Mouse (Mus musculus) neutrophil, adult 5-6 weeks (primary cell): ENCODE measurements around the gene Naxd. TPM values are rescaled to one million over a fixed set of nuclear protein-coding genes. Genes with fewer than 3 reads are reported as not detected.
"Not testable (repeated sequence)": the region's sequence is repeated elsewhere in the genome, so short reads cannot be mapped to it uniquely, and the experiment has no call there.

Experiments used
- ATAC-seq: fragments of 151-379, 151-347 bp; 2 replicates; pipeline ENCODE4 v1.8.0; 2017; ENCODE audit warnings: mild to moderate bottlenecking, moderate TSS enrichment; ENCODE audit not compliant: insufficient number of reproducible peaks, poor library complexity, low FRiP score, severe bottlenecking; ENCODE audit errors: extremely low read depth
- total RNA-seq: library from RNA; stranded (forward); fragments of 200-1000 nt; gene quantifications from 2 replicates; pipeline ENCODE4 v1.2.3, GENCODE M21; 2017

The Naxd gene
- 55.1 and 63.1 TPM in 2 replicates for total RNA-seq

DNA sequence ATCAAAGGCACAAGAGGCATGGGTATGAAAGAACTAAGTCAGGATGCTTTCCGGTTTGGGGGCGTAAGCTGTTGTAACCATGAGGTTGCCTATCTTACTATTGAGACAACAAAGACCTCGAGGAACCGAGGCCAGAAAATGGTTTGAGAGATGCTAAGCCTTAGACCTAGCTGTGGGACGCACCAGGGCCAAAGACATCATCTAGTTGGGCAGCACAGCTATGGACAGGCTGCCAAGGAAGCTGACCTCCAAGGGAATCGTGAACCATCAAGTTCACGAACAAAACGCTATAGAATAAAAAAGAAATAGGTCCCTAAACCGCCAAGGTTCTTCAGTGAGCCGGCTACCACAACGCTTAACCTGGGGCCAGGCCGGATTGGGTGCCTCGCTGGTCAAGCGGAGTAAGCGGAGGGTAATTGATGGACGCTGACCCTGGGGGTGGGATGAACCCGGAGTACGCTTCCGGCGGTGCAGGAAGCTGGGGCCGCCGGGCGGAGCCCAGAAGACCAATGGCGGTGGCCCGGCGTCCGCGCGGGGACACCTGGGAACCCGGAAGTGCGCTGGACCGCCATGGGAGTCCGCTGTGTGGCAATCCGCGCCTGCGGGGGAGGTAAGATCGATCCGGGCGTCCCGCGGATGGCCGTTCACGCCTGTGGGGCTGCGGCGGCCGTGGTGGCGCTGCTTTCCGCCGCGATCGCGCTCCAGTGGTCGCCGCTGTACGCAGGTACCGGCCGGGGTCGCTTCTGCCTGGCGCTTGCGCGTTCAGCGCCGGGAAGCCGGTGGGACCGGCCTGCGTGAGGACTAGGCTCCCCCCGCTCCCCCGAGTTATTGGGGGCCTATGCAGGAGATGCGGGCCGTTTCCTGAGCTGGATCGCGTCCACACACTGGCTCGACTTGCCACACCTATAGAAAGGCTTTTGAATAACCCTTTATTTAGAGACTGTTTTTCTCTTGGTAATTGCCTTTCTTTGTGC lies at the start of gene Naxd:
Gene Naxd (plus strand): TSS at position 490 of the 974 bp plus-strand sequence.
- ATAC-seq, result peak; percentile 93

DNA sequence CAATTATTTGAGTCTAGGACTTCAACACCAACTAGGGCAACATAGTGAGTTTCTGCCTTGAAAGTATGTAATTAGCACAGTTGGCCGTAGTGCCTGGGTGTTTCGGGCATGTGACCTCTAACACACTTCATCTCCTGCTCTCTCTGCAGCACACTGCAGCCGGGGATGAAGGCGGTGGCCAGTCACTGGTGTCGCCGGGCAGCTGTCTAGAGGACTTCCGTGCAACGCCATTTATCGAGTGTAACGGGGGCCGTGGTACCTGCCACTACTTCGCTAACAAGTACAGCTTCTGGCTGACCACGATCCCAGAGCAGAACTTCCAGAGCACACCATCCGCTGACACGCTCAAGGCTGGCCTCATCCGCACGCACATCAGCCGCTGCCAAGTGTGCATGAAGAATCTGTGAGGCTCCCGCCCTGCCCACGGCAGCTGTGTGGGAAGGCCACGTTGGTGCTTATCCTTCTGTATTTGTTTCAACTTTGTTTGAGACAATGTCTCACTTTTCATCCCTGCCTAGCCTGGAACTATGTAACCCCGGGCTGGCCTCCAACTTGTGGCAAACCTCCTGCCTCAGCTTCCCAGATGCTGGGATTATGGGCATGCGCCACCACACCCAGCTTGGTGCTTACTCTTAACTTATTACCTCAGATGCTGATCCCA lies 49.3 kb upstream of the Naxd start:
- no peak for ATAC-seq

DNA sequence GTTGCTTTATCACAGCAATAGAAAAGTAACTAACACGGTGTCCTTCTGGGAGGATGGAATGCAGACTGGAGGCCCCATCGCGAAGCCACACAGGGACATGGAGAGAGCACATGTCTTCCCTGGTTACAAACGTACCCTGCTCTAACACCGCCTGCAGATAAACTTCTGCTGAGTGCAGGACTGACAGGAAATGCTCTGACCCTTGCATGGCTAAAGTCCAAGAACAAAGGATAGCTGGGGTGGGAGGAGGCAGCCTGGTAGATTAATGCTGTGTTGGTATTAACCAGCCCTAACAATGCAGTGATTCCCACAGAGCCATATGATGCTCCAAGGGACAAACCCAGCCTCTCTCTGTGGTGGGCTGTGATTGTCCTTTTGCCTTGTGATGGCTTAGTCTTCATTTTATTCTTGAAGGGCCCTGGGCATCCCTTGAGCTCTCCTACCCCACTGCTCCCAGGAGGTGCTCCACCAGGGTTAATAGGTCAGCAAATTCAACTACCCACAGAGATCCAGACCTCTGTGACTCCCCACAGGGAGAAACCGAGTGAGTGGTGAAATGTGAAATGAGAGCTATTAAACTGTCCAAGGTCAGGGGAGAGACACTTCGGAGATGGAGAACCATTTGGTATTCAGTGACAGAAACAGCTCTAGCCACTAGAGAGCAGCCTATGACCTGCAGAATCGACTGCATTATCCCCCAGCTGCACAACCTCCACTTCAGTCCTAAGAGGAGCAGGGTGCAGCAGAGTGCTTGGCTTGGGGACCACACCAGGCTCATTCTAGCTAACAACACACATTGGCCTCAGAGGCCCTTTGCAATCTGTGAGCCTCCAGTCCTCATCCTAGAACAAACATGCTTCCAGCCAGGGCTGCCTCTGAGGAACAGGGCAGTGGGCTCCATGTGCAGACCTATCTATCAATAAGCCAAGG lies 46.9 kb upstream of the Naxd start:
- no peak for ATAC-seq

DNA sequence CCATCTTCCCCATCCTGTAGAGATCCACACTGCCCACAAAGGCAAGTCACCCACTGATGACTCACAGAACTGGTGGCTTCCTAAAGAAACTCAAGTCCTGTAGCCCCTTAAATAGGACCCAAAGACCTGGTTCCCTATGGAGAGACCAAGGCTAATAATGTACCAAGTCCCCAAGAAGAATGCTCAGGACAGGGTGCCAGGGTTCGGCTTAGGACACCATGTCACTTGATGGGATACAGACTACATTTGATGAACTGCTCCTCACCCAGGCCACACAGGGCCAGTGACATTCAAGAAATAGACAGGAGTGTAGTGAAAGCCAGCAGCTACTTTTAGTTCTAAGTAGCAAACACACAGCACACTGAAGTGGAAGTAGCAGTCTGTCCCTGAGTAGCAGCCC lies 45.2 kb upstream of the Naxd start:
- ATAC-seq, result no peak

DNA sequence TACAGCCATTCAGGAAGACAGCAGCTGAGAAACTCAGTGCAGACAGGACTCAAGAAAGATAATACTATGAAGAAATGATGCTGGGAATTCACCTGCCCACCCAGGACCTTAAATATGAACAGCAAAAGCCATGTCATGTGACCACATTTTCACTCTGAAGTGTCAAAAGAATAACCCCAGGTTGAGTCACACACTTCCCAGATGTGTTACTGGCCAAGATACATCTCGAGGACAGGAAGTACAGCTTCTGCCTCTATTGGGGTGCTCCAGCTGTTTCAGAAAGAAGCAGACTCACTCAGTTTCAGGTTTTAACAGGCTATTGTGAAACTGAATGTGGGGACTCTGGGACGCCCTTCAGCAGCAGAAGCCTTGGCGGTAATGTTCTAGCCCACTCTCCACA lies 44.7 kb upstream of the Naxd start:
- ATAC-seq, result peak; percentile 43

DNA sequence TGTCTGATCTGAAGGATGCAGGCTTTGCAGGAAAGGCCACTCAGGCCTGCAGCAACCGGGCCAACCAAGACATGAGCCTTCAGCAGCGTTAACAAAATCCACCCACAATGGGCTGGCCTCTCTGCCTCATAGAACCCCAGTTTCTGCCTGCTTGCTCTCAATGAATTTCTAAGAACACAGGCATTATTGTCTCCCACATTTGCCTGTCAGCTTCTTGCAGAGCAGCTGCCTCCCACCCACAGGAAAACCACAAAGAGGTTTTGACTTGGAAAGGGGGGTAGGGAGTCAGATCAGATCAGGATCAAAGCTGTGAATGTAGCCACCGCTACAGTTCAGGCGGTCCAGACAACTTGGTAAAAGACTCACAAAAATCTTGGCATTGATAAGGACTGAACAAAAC lies 44.3 kb upstream of the Naxd start:
- ATAC-seq, result no peak

DNA sequence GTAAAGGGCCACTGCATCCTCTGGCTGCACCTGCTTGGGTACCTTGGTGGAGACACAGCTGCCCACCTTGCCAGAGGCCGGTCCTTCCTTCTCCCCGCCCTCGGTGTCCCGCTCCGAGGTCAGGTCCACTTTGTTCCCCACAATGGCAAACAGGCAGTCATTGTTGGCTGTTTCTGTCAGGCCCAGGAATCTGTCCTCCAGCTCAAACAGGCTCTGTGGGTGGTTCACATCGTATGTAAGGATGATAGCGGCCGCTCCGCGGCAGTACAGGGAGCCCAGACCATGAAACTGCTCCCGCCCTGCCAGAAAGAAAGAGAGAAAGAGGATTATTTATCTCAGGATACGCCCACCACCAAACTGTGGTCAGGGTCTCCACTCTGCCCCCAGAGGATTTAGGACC lies 43.1 kb upstream of the Naxd start:
- ATAC-seq, result no peak

DNA sequence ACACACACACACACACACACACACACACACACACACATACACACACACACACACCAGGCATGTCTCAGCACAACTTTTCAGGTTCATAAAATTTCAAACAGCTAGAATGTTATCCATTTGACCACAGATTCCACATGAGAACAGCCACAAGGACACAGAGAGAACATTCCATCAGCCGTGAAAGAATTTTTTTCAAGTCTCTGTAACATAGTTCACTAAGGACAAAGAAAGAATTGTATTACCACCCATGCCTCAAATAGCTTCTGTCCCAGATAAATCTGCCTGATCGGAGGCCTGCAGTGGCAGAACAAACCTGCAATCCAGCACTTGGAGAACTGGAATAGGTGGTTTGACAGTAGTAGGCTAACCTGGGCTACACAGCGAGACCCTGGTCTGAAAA lies 40.0 kb upstream of the Naxd start:
- no peak for ATAC-seq

DNA sequence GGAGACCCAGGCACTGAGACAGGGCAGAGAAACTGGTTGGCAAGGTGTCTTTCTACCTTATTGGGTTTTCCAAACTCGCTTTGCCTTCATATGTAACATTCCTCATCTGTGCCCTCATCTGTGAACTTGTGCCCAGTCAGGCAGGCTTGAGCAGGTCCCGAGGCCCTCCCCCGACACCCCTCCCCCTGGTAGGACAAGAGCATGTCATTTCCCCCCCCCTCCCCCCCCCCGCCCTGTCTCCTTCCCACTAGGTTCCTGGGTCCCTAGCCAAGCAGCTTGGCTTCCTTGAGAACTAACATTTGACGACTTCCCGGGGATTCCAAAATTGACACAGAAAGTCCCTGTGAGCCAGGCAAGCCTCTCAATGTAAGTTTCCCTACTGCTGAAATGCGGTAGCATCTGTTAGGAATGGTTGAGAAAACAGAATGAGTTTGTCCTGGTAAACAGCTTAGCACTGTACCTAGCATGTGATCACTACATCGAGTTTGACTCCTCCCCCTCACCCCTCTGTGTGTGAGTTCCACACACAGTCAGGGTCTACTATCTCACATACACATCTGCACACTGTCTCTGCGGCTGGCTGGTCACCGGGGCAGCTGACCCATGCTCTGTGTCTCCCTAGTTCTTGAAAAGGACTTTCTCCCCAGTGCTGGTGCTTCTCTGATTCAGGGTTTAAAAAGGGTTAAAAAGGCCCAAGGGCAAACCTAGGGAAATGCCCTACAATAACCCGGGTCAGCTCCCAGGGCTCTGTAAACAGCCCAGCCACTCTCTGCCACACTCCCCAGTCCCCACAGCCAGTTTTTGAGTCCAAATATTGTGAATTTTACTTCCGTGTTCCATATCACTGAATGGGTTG lies 39.1 kb upstream of the Naxd start:
- no peak for ATAC-seq

DNA sequence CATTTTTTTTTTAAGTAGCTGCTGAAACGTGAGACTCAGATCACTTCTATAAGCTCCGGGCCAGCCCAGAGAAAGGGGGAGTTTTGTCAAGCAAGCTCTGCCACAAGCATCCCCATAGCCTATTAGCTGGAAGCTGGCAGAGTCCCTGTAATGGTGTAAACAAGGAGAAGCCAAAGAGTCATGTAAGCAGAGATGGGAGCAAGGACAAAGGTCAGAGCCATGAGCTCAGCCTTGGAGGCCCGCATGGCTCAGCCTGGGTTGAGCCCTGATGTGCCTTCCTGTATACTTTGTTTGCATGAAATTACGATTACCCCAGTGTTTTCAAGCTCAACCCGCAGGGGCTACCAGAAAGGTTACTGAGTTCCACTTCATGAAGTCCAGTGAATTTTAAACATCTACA lies 38.3 kb upstream of the Naxd start:
- ATAC-seq, result no peak

DNA sequence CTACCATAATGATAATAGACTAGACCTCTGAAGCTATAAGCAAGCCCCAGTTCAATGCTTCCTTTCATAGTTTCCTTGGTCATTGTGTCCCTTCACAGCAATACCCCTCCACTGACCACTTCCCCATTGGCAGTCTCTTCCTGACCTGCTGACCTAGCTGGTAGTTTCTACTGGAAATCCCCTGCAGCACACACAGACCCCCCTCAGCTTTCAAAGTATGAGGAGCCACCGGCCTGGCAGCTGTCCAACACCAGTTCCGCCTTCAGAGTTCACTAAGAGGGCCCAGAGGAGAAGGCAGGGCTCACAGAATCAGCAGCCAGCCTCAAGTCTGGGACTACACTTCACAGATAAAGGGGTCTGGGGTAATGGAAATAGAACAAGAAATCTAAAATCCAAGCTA lies 36.4 kb upstream of the Naxd start:
- peak; percentile 10; the same call in 1 of the 2 replicates for ATAC-seq

DNA sequence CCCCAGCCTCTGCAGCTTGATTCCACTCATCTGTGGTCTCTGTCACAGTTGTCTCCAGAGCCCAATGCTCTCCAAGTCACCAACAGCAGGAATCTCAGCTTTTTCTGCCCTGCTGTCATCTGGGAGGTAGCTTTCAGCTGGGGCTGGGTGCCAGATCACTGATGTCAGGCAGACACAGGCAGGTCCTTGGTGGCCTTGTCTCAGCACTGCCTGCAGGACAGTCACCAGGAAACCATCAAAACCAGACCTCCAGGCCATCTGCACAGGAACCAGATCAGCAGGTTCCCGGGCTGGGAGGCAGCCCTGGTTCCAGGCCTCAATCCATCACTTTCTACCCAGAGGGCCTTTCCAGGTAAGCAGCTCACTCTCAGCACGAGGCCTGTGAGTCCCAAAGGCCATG lies 35.5 kb upstream of the Naxd start:
- no peak for ATAC-seq

DNA sequence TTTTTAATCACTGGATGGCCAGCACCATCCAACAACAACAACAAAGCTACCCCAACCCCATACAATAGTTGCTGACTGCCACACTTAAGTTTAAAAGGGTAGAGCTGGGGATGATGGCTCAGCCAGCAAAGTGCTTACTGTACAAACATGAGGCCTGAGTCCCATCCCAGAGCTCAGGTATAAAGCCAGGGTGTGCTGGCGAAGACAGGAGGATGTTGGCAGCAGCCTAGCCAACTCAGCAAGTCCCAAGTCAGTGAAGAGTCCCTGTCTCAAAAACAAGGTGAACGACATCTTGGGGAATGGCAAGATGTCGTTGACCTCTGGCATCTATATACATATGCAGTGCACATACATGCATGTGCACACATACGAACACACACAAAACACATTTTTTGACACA lies 34.7 kb upstream of the Naxd start:
- ATAC-seq, result no peak

DNA sequence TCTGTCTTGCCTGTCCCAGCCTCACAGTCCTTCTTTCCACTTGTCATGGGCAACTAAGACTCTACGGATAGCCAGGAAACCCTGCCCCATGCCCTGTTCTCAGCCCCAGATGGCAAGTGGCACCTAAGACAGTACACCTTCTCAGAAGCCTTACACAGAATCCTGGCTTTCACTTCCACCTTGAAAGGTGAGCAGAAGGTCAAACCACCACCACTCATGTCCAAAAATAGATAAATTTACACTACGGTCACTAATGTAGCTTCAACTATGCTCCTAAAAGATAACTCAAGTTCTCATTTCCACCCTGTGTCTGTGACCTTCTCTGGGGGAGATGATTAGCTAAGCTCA lies 33.8 kb upstream of the Naxd start:
- no peak for ATAC-seq

DNA sequence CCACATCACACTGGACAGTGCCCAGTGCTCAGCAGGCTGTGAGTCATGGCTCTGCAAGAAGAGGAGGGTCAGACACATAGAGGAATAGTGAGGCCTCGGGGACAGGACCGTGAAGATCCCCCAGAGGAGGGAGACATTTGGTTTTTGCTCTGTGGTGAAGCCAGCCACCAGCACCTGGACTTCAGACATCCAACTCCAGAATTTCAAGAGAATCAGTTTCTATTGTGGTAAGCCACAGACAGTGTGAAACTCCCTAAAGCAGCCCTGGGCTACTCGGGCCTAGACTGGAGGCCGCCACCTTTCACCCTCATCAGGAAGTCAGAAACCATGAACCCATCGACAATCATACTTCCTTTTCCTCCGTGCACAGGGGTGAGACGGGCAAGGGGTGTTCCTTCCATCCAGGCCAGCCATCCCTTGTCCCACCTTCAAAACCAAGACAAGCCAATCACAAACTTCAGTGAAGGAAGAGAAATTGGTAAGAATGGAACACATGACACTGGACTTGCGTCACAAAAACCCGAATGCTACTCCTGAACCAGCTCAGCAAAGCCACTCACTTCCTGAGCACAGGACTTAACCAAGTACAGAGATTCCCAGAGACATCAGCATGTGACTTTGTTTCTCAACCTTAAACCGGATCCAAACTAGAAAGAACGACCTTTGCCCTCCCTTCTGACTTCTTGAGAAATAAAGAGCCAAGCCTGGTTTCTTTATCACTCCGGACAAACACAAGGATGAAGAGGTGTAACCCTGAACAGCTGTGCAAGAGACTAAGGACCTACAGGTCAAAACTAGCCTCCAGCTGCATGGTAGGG lies 33.2 kb upstream of the Naxd start:
- ATAC-seq, result peak; percentile 79

DNA sequence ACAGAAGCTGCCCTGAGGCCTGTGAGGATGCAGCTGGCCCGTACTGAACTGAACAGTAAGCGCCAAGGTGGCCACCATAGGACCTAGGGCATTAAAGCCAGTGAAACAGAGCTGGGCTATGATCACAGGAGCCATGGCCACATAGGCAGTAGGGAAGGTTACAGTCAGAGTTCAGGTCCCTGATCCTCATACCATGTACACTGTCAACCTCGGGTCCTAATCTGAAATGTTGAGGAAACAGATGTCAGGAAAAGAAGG lies 32.7 kb upstream of the Naxd start:
- no peak for ATAC-seq

DNA sequence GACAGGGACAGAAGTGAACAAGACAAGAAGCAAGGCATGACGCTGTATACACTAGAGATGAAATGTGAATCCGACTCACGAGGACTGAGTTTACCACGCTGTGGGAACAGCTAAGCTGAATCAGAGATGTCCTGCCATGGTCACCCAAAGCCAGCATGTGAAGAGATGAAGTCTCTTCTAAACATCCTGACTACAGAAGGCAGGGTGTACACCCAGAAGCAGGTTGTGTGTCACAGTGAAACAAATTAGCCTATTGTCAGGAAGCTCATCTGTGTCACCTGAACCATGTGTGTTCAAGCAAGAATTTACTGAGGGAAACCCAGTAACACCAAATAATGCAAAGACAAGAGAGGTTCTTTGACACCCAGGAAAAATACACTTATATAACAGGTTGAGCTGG lies 31.7 kb upstream of the Naxd start:
- ATAC-seq, result no peak

DNA sequence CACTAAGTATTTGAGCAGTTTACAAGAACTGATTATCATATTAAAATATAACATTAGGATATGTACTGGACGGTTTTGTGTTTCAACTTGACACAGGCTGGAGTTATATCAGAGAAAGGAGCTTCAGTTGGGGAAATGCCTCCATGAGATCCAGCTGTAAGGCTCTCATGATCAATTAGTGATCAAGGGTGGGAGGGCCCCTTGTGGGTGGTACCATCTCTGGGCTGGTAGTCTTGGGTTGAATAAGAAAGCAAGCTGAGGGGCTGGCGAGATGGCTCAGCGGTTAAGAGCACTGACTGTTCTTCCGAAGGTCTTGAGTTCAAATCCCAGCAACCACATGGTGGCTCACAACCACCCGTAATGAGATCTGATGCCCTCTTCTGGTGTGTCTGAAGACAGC lies 30.8 kb upstream of the Naxd start:
- not testable (repeated sequence) for ATAC-seq
